Mouse (Mus musculus): ENCODE data around the gene Ptger3.

DNA sequence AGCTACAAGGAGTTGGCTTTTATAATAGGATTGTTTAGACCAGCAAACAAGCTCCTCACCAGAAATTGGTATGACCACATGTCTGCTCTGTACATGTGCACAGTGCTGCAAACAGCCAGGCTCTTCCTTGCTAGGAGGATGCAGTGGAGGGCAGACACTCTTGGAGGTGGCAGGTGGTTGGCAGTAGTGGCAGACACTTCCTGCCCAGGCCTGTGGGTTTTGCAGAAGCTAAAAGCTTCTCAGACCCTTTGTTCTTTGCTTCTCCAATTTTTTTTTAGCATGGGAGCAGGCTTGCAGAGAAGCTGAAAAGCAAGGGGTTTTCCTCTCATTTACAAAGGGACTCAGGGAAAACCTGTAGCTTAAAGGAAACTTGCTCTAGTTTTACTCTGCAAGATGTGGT, 50.3 kb downstream of the Ptger3 start:
- TF ChIP-seq POLR2A (IDR thresholded peaks at IDR 0.05; ENCODE audit: low read depth, low read length) = no peak
- TF ChIP-seq CTCF (IDR thresholded peaks at IDR 0.05; ENCODE audit: extremely low read depth, insufficient read depth, insufficient read length, insufficient replicate concordance) = no peak
